Mouse (Mus musculus) midbrain, embryonic 14.5 days (tissue): ENCODE results near the gene Plcxd2. TPM values are rescaled to one million over a fixed set of nuclear protein-coding genes. Genes with fewer than 3 reads are reported as not detected.

ENCODE experiments used
- ATAC-seq: fragments of 200-750 bp; cut with Nextera tagmentation; 2 replicates; pipeline ENCODE4 v1.8.0; 2017; ENCODE audit warnings: moderate number of reproducible peaks, moderate library complexity; ENCODE audit not compliant: low FRiP score, low TSS enrichment
- DNase-seq: peaks from one replicate; pipeline ENCODE4 v3.0.0-alpha.2; 2015
- H3K27ac ChIP-seq: fragments of 300-500 bp; sonication (generic); replicated peaks from 2 replicates; pipeline ENCODE4 v1.5.1; 2014; ENCODE audit warnings: mild to moderate bottlenecking, low read depth, low read length, moderate library complexity
- H3K27me3 ChIP-seq: fragments of 300-500 bp; sonication (generic); 2 replicates; pipeline ENCODE4 v1.6.1; 2014; ENCODE audit warnings: low read length, control low read depth, mixed read lengths; ENCODE audit not compliant: control insufficient read depth, insufficient read depth
- H3K36me3 ChIP-seq: fragments of 300-500 bp; sonication (generic); 2 replicates; pipeline ENCODE4 v1.6.1; 2014; ENCODE audit warnings: low read length, control low read depth; ENCODE audit not compliant: control insufficient read depth, insufficient read depth
- H3K4me1 ChIP-seq: fragments of 300-500 bp; sonication (generic); 2 replicates; pipeline ENCODE4 v1.6.1; 2014; ENCODE audit warnings: mild to moderate bottlenecking, antibody characterized with exemption, low read length, control low read depth; ENCODE audit not compliant: control insufficient read depth, insufficient read depth
- H3K4me2 ChIP-seq: fragments of 300-500 bp; sonication (generic); 2 replicates; pipeline ENCODE4 v1.6.1; 2014; ENCODE audit warnings: mild to moderate bottlenecking, low read length, moderate library complexity
- H3K4me3 ChIP-seq: fragments of 300-500 bp; sonication (generic); replicated peaks from 2 replicates; pipeline ENCODE4 v1.5.1; 2014; ENCODE audit warnings: low read depth, low read length
- H3K9ac ChIP-seq: fragments of 300-500 bp; sonication (generic); replicated peaks from 2 replicates; pipeline ENCODE4 v1.6.1; 2014; ENCODE audit warnings: mild to moderate bottlenecking, low read length, moderate library complexity
- H3K9me3 ChIP-seq: fragments of 300-500 bp; sonication (generic); 2 replicates; pipeline ENCODE4 v1.6.1; 2016; ENCODE audit warnings: low read length, control low read depth, mixed read lengths; ENCODE audit not compliant: control insufficient read depth
- WGBS: fragments of 180-500 bp; shearing (Covaris S2); extraction: QIAGEN DNeasy Blood & Tissue Kit; methylation state at CpG from one replicate; pipeline ENCODE4 v1.1.7; 2014; 5-methylcytosine and 5-hydroxymethylcytosine counted together
- polyA plus RNA-seq: library from polyadenylated mRNA; unstranded; fragments of >200 nt; fragmentation: Nextera tagmentation; extraction: Ambion mirVana; gene quantifications from 2 replicates; pipeline ENCODE4 v1.2.1, GENCODE M21; 2014

Plcxd2 gene
- polyA plus RNA-seq, 1 experiment from 2014 or later = 8.7 TPM

GRCm38 (mm10) chr16:45973959-45974686, 35.9 kb downstream of the Plcxd2 start:
- 0 out of 2 replicates have a peak, but pooled peaks have one; percentile 15 for ATAC-seq
- H3K27me3 ChIP-seq = no peaks in the 10 kb centered on the region
- no peak overlapping the region for H3K4me2 ChIP-seq
- 72% methylated on average over 9 of the region's 9 CpGs for WGBS
- H3K36me3 ChIP-seq = no peaks in the 10 kb centered on the region; the same call in 1 of the 2 replicates
- no peaks in the 10 kb centered on the region for H3K9me3 ChIP-seq
- no peak overlapping the region for H3K9ac ChIP-seq
- no peak overlapping the region for H3K27ac ChIP-seq
- peak; percentile 15 for DNase-seq
- no peaks in the 10 kb centered on the region for H3K4me1 ChIP-seq
- no peak overlapping the region for H3K4me3 ChIP-seq

- ATAC-seq (0 out of 2 replicates have a peak, but pooled peaks have one; percentile 24), DNase-seq (no peak)
- Histone ChIP-seq H3K9ac (no peak overlapping the region), H3K9me3 (no peaks in the 10 kb centered on the region), H3K27me3 (no peaks in the 10 kb centered on the region), H3K4me3 (no peak overlapping the region), H3K36me3 (no peaks in the 10 kb centered on the region), H3K27ac (no peak overlapping the region), H3K4me2 (no peak overlapping the region), H3K4me1 (no peaks in the 10 kb centered on the region)
- WGBS = 92% methylated on average over 2 of the region's 2 CpGs
These were observed 39.8 kb downstream of the Plcxd2 start for GRCm38 (mm10) chr16:45970187-45970586.

- Histone ChIP-seq H3K36me3 (no peaks in the 10 kb centered on the region), H3K4me1 (no peaks in the 10 kb centered on the region), H3K9ac (no peak overlapping the region), H3K27me3 (no peaks in the 10 kb centered on the region), H3K9me3 (no peaks in the 10 kb centered on the region), H3K27ac (no peak overlapping the region), H3K4me3 (no peak overlapping the region), H3K4me2 (no peak overlapping the region)
- 70% methylated on average over 5 of the region's 5 CpGs for WGBS
- no peak for ATAC-seq
- no peak for DNase-seq
These were observed 41.3 kb downstream of the Plcxd2 start for GRCm38 (mm10) chr16:45968716-45969115.

- Histone ChIP-seq H3K9ac (no peak overlapping the region), H3K4me2 (no peak overlapping the region), H3K27me3 (no peaks in the 10 kb centered on the region), H3K9me3 (no peaks in the 10 kb centered on the region), H3K4me3 (no peak overlapping the region), H3K36me3 (no peaks in the 10 kb centered on the region), H3K4me1 (no peaks in the 10 kb centered on the region), H3K27ac (no peak overlapping the region)
- WGBS = 11% methylated on average over 7 of the region's 7 CpGs
- DNase-seq (peak; percentile 91), ATAC-seq (peak; percentile 85; the same call in 1 of the 2 replicates)
These were observed 42.5 kb downstream of the Plcxd2 start for GRCm38 (mm10) chr16:45967471-45967870.

- Histone ChIP-seq H3K9ac (no peak overlapping the region), H3K4me2 (no peak overlapping the region), H3K36me3 (no peaks in the 10 kb centered on the region), H3K27ac (no peak overlapping the region), H3K27me3 (no peaks in the 10 kb centered on the region), H3K9me3 (no peaks in the 10 kb centered on the region), H3K4me1 (no peaks in the 10 kb centered on the region), H3K4me3 (no peak overlapping the region)
- no peak for ATAC-seq
- 77% methylated on average over 5 of the region's 5 CpGs for WGBS
- DNase-seq = no peak
These were observed 43.4 kb downstream of the Plcxd2 start for GRCm38 (mm10) chr16:45966604-45967003.

GRCm38 (mm10) chr16:45964777-45965176, 45.2 kb downstream of the Plcxd2 start:
- H3K4me3 ChIP-seq = no peak overlapping the region
- H3K9ac ChIP-seq = no peak overlapping the region

GRCm38 (mm10) chr16:45963837-45964236, 46.2 kb downstream of the Plcxd2 start:
- Histone ChIP-seq H3K4me3 (no peak overlapping the region), H3K27ac (no peak overlapping the region), H3K27me3 (no peaks in the 10 kb centered on the region), H3K36me3 (no peaks in the 10 kb centered on the region), H3K4me2 (no peak overlapping the region), H3K4me1 (no peaks in the 10 kb centered on the region), H3K9me3 (no peaks in the 10 kb centered on the region), H3K9ac (no peak overlapping the region)
- WGBS = 92% methylated on average over 8 of the region's 8 CpGs
- DNase-seq (no peak), ATAC-seq (no peak)

More at GRCm38 (mm10) chr16:45964777-45965176, 45.2 kb downstream of the Plcxd2 start:
- Histone ChIP-seq H3K27me3 (no peaks in the 10 kb centered on the region), H3K4me1 (no peaks in the 10 kb centered on the region), H3K9me3 (no peaks in the 10 kb centered on the region), H3K27ac (no peak overlapping the region), H3K4me2 (no peak overlapping the region), H3K36me3 (no peaks in the 10 kb centered on the region)
- DNase-seq = no peak
- ATAC-seq = no peak
- 91% methylated on average over 6 of the region's 6 CpGs for WGBS

- ATAC-seq = no peak
- 79% methylated on average over 5 of the region's 5 CpGs for WGBS
- Histone ChIP-seq H3K36me3 (no peaks in the 10 kb centered on the region), H3K27ac (no peak overlapping the region), H3K4me1 (no peaks in the 10 kb centered on the region), H3K4me3 (no peak overlapping the region), H3K9ac (no peak overlapping the region), H3K27me3 (no peaks in the 10 kb centered on the region), H3K9me3 (no peaks in the 10 kb centered on the region), H3K4me2 (no peak overlapping the region)
- DNase-seq = no peak
These were observed 46.9 kb downstream of the Plcxd2 start for GRCm38 (mm10) chr16:45963088-45963487.

GRCm38 (mm10) chr16:45960978-45961377, 49.0 kb downstream of the Plcxd2 start:
- Histone ChIP-seq H3K9ac (no peak overlapping the region), H3K27ac (no peak overlapping the region), H3K4me3 (no peak overlapping the region), H3K9me3 (no peaks in the 10 kb centered on the region), H3K4me1 (no peaks in the 10 kb centered on the region), H3K27me3 (no peaks in the 10 kb centered on the region), H3K36me3 (no peaks in the 10 kb centered on the region), H3K4me2 (no peak overlapping the region)
- 77% methylated on average over 3 of the region's 3 CpGs for WGBS
- DNase-seq (no peak), ATAC-seq (no peak)
